Mouse (Mus musculus) limb, embryonic 10.5 days (tissue): ENCODE results near the gene Gm19935. TPM values are rescaled to one million over a fixed set of nuclear protein-coding genes. Genes with fewer than 3 reads are reported as not detected.

Source experiments
- microRNA-seq: library from miRNA; unstranded; fragments of <30 nt; microRNA quantifications from one replicate; pipeline ENCODE4, GENCODE M21; 2017
- polyA plus RNA-seq: library from polyadenylated mRNA; unstranded; fragments of >200 nt; fragmentation: Nextera tagmentation; extraction: Ambion mirVana; gene quantifications from 2 replicates; pipeline ENCODE4 v1.2.1, GENCODE M21; 2016

The Gm19935 gene
- polyA plus RNA-seq, 1 experiment from 2014 or later, result not detected

Small RNA genes within 50 kb of the gene (microRNA-seq; reads per million reads assigned to microRNA genes)
- not detected for gene Gm44382

Other genes with a start within 250 kb of the Gm19935 start
- gene Chd9, start 11.0 kb upstream of the Gm19935 start, polyA plus RNA-seq, result 35.8 and 45.5 TPM in 2 replicates